Mouse (Mus musculus): ENCODE data around the gene Ddx19a. TPM values are rescaled to one million over a fixed set of nuclear protein-coding genes. Genes with fewer than 3 reads are reported as not detected.
"Not testable (repeated sequence)": the region's sequence is repeated elsewhere in the genome, so short reads cannot be mapped to it uniquely, and the experiment has no call there.

The Ddx19a gene
- polyA plus RNA-seq, 1 experiment = 32.5 TPM

DNA sequence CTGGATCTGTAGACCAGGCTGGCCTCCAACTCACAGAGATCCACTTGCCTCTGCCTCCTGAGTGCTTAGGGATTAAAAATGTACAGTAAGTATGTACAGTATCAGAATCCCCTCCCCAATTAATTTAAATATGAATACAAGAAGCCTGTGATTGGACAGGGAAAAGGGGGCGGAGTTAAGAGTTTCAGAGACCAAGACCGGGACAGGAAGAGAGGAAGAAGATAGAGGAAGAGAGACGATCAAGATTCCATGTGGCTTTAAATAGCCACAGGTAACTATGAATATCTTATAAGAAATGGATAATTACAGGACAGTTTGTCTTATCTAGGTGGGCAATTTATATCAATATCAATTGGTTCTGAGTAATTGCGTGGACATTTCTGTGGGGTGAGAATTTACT, 32.0 kb upstream of the Ddx19a start:
- H3K4me3 ChIP-seq = no peak overlapping the region
- H3ac ChIP-seq (ENCODE audit: control insufficient read depth, insufficient read length) = no peak overlapping the region
- peaks cover 8% of the 10 kb centered on the region for H3K79me2 ChIP-seq (ENCODE audit: control insufficient read depth, insufficient read depth)
- no peaks in the 10 kb centered on the region for H3K36me3 ChIP-seq (ENCODE audit: control insufficient read depth, insufficient read depth)
- TF ChIP-seq MYOD1 (IDR thresholded peaks at IDR 0.05; ENCODE audit: control insufficient read depth in 1 of 3, insufficient read length in 2 of 3, low read depth in 2 of 3) (no peak), E2F4 (IDR thresholded peaks at IDR 0.05; ENCODE audit: insufficient read depth) (no peak), TCF3 (IDR thresholded peaks at IDR 0.05; ENCODE audit: insufficient read length, low read depth) (no peak), CEBPB (IDR thresholded peaks at IDR 0.05; ENCODE audit: insufficient read depth, poor library complexity, severe bottlenecking) (no peak), POLR2A (IDR thresholded peaks at IDR 0.05; ENCODE audit: insufficient read length, low read depth) (no peak), TCF12 (IDR thresholded peaks at IDR 0.05; ENCODE audit: insufficient read depth, poor library complexity, severe bottlenecking) (no peak), SRF (IDR thresholded peaks at IDR 0.05; ENCODE audit: control insufficient read depth, insufficient read length, low read depth) (no peak)
- peak overlapping the region; percentile 33 for H3K4me2 ChIP-seq (ENCODE audit: low read depth)
- no peaks in the 10 kb centered on the region for H3K27me3 ChIP-seq (ENCODE audit: control insufficient read depth, insufficient read depth, insufficient read length)

DNA sequence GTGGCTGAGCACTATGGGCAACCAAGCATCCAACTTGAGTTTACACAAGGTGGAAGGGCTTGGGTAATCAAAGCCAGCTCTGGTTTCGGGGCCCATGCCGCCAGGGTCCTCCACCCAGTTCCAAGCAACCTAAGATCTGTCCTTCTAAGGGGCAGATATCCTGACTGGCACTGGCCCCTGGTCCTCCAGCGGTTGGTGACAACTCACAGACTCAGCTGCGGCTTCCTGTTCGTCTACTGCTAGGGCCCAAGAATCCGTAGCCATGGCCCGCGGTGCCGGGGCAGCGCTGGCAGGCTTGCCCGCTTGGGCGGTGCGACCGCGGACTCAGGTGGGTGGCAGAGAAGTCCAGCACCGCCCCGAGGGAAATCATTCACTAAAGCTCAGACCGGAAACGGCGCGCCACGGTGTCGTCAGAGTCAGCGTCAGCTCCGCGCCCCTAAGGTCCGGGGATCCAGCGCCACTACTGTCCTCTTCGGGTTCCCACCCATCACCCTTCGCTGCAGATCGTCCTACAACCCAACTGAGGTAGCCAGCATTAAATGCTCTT, 29.9 kb upstream of the Ddx19a start:
- H3ac ChIP-seq (ENCODE audit: control insufficient read depth, insufficient read length) = peak overlapping the region; percentile 7
- no peaks in the 10 kb centered on the region for H3K27me3 ChIP-seq (ENCODE audit: control insufficient read depth, insufficient read depth, insufficient read length)
- H3K79me2 ChIP-seq (ENCODE audit: control insufficient read depth, insufficient read depth) = no peaks in the 10 kb centered on the region
- no peaks in the 10 kb centered on the region for H3K36me3 ChIP-seq (ENCODE audit: control insufficient read depth, insufficient read depth)
- peak overlapping the region; percentile 84 for H3K4me2 ChIP-seq (ENCODE audit: low read depth)
- H3K4me3 ChIP-seq = peak overlapping the region; percentile 44
- TF ChIP-seq TCF3 (IDR thresholded peaks at IDR 0.05; ENCODE audit: insufficient read length, low read depth) = no peak
- no peak for TF ChIP-seq CEBPB (IDR thresholded peaks at IDR 0.05; ENCODE audit: insufficient read depth, poor library complexity, severe bottlenecking)
- peak; percentile 90 for TF ChIP-seq POLR2AphosphoS2 (IDR thresholded peaks at IDR 0.05; ENCODE audit: insufficient read length, low read depth)
- no peak for TF ChIP-seq E2F4 (IDR thresholded peaks at IDR 0.05; ENCODE audit: insufficient read depth)
- TF ChIP-seq POLR2A (IDR thresholded peaks at IDR 0.05; ENCODE audit: insufficient read length, low read depth) = peak; percentile 93
- peak; percentile 62 for TF ChIP-seq SRF (IDR thresholded peaks at IDR 0.05; ENCODE audit: control insufficient read depth, insufficient read length, low read depth)
- no peak for TF ChIP-seq TCF12 (IDR thresholded peaks at IDR 0.05; ENCODE audit: insufficient read depth, poor library complexity, severe bottlenecking)
- no peak for TF ChIP-seq REST (IDR thresholded peaks at IDR 0.05; ENCODE audit: insufficient read depth, insufficient read length)
- TF ChIP-seq MYOG (IDR thresholded peaks at IDR 0.05; ENCODE audit: control insufficient read depth in 1 of 3, insufficient read depth in 1 of 3, insufficient read length in 2 of 3, low read depth in 2 of 3) = peak in 1 of 3 experiments; percentile 32
- no peak for TF ChIP-seq MAX (IDR thresholded peaks at IDR 0.05; ENCODE audit: low read depth)
- no peak for TF ChIP-seq MYOD1 (IDR thresholded peaks at IDR 0.05; ENCODE audit: control insufficient read depth in 1 of 3, insufficient read length in 2 of 3, low read depth in 2 of 3)
- TF ChIP-seq USF1 (IDR thresholded peaks at IDR 0.05; ENCODE audit: low read depth) = no peak

DNA sequence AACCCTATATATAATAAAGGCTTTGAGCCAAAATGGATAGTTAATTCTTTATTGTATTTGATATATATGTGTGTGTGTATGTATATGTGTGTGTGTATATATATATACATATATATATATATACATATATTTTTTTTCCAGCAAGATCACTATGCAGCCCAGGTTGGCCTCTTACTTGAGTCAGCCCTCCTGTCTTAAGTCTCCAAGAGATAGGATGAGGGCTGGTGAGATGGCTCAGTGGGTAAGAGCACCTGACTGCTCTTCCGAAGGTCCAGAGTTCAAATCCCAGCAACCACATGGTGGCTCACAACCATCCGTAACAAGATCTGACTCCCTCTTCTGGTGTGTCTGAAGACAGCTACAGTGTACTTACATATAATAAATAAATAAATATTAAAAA, 29.0 kb upstream of the Ddx19a start:
- not testable (repeated sequence) for H3K79me2 ChIP-seq (ENCODE audit: control insufficient read depth, insufficient read depth); H3ac ChIP-seq (ENCODE audit: control insufficient read depth, insufficient read length); H3K4me2 ChIP-seq (ENCODE audit: low read depth); H3K27me3 ChIP-seq (ENCODE audit: control insufficient read depth, insufficient read depth, insufficient read length); H3K36me3 ChIP-seq (ENCODE audit: control insufficient read depth, insufficient read depth)
- peak overlapping the region; percentile 44 for H3K4me3 ChIP-seq

DNA sequence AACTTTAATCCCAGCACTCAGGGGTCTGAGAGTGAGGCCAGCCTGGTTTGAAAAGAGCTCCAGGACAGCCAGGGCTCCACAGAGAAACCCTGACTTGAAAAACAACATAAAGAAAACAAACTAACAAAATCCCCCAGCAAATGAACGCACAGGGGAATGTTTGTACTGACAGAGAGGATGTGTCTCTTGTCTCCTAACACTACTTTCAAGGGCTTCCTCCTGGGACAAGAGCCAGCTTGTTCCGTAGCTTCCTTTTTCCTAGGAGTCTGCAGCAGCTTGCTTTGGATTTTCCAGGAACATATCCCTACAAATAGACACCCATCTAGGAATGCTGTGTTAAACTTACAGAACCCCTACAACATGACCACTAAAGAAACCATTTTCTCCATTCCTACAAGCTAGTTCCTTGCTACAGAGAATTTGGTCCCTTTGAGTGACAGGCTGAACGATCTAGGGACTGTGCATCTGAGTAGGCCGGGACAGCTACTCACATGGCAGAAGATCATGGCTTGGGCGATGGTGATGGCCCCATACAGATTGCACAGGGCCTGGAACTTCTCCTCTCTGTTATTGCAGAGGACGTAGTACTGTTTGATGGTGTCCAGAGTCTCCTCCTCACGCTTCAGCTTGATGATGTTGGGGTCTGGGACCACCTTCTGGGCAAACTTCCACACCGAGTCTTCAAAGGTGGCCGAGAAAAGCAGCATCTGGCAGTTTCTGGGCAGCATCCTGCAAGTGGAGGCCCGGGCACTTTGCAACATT, 12.8 kb upstream of the Ddx19a start:
- H3K4me3 ChIP-seq; H3K79me2 ChIP-seq (ENCODE audit: control insufficient read depth, insufficient read depth); H3K4me2 ChIP-seq (ENCODE audit: low read depth); H3ac ChIP-seq (ENCODE audit: control insufficient read depth, insufficient read length); H3K27me3 ChIP-seq (ENCODE audit: control insufficient read depth, insufficient read depth, insufficient read length): not testable (repeated sequence)
- peaks cover 46% of the 10 kb centered on the region for H3K36me3 ChIP-seq (ENCODE audit: control insufficient read depth, insufficient read depth)

- no peaks in the 10 kb centered on the region for H3K27me3 ChIP-seq (ENCODE audit: control insufficient read depth, insufficient read depth, insufficient read length)
- peaks cover under 1% of the 10 kb centered on the region for H3K36me3 ChIP-seq (ENCODE audit: control insufficient read depth, insufficient read depth)
- H3K4me2 ChIP-seq (ENCODE audit: low read depth) = peak overlapping the region; percentile 92
- peak overlapping the region; percentile 82 for H3K4me3 ChIP-seq
- TF ChIP-seq TCF12 (IDR thresholded peaks at IDR 0.05; ENCODE audit: insufficient read depth, poor library complexity, severe bottlenecking) (no peak), TCF3 (IDR thresholded peaks at IDR 0.05; ENCODE audit: insufficient read length, low read depth) (no peak), USF1 (IDR thresholded peaks at IDR 0.05; ENCODE audit: low read depth) (no peak), POLR2A (IDR thresholded peaks at IDR 0.05; ENCODE audit: insufficient read length, low read depth) (no peak), CEBPB (IDR thresholded peaks at IDR 0.05; ENCODE audit: insufficient read depth, poor library complexity, severe bottlenecking) (no peak), SRF (IDR thresholded peaks at IDR 0.05; ENCODE audit: control insufficient read depth, insufficient read length, low read depth) (no peak), E2F4 (IDR thresholded peaks at IDR 0.05; ENCODE audit: insufficient read depth) (no peak), MYOD1 (IDR thresholded peaks at IDR 0.05; ENCODE audit: control insufficient read depth in 1 of 3, insufficient read length in 2 of 3, low read depth in 2 of 3) (no peak), MAX (IDR thresholded peaks at IDR 0.05; ENCODE audit: low read depth) (no peak), REST (IDR thresholded peaks at IDR 0.05; ENCODE audit: insufficient read depth, insufficient read length) (no peak), POLR2AphosphoS2 (IDR thresholded peaks at IDR 0.05; ENCODE audit: insufficient read length, low read depth) (no peak), MYOG (IDR thresholded peaks at IDR 0.05; ENCODE audit: control insufficient read depth in 1 of 3, insufficient read depth in 1 of 3, insufficient read length in 2 of 3, low read depth in 2 of 3) (no peak)
- H3K79me2 ChIP-seq (ENCODE audit: control insufficient read depth, insufficient read depth) = peaks cover 42% of the 10 kb centered on the region
- H3ac ChIP-seq (ENCODE audit: control insufficient read depth, insufficient read length) = peak overlapping the region; percentile 95
These were observed 764 bp downstream of the Ddx19a start for GRCm38 (mm10) chr8:110996641-110997430.

Data from myocyte (in vitro differentiated cells).